Mouse (Mus musculus) left cerebral cortex, postnatal 4 days (tissue): ENCODE data around the gene Gipr. TPM values are rescaled to one million over a fixed set of nuclear protein-coding genes. Genes with fewer than 3 reads are reported as not detected.

Experiments
- DNase-seq: peaks from one replicate; pipeline ENCODE4 v3.0.0-alpha.2; 2022
- intact Hi-C: fragments of 180-260 bp; cut with DNase I; formaldehyde crosslinking; loops from one replicate; pipeline ENCODE4 v1.15.1; 2025
- total RNA-seq, 2 experiments: library from RNA; stranded (reverse); gene quantifications; 2 replicates each; pipeline ENCODE4 v1.2.3; 2021

Gipr gene
- total RNA-seq, 2 experiments from 2014 or later: 22.7 to 25.8 TPM

DNA sequence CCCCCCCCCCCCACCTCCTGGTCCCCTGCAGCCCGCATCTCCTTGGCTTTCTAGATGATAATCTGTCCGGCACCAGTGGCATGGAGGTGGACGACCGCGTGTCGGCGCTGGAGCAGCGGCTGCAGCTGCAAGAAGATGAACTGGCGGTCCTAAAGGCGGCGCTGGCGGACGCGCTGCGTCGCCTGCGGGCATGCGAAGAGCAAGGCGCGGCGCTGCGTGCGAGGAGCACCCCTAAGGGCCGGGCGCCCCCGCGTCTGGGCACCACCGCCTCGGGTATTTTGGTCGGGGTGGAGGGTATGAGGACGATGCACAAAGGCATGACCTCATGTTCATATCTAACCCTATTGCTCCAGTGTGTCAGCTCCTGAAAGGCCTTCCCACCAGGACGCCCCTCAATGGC, 13.2 kb upstream of the Gipr start:
- DNase-seq: peak; percentile 70
- intact Hi-C loops: no loop called here

GRCm38 (mm10) chr7:19178443-19179092, 12.6 kb upstream of the Gipr start:
- intact Hi-C loops: no loop called here
- DNase-seq: peak; percentile 75

GRCm38 (mm10) chr7:19178035-19178434, 12.1 kb upstream of the Gipr start:
- intact Hi-C loops: no loop called here
- no peak for DNase-seq

DNA sequence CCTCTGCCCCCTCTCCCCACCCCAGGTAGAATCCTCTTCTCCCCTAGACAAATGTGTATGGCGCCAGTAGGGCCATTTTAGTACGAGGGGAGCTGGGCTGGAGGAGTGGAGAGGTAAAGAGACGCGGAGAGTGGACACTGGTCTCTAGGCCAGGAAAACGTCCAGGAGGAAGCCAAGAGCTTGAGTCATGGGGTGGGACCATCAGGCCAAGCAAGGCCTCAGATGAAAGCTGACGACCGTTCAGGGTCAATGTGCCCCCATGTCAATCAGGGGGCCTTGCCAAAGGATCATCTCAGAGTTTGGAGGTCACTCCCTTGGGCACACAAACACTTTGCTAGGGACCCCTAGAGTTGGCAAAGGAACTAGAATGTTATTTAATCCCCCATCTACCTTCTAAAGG, 11.3 kb upstream of the Gipr start:
- intact Hi-C loops: no loop called here

DNA sequence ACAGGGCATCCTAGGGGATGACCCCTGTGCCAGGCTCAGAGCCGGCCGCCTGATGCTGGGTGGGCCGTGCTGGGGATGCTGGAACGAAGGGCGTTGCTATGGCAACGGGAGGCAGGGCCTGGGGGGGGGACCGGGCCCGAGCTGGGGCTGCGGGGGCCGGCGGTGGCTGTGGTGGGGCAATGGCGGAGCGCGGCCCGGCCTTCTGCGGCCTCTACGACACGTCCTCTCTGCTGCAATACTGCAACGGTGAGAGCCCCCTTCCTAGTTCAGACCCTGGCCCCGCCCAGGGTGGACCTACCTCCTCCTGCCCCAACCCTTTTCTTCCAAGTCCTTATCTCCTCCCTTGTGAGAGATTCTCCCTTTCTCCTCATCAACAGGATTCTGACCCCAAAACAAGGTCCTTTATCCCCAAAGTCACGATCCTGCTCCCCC, 10.6 kb upstream of the Gipr start:
- DNase-seq: no peak
- intact Hi-C loops: no loop called here

More for the DNA sequence above, 11.3 kb upstream of the Gipr start:
- DNase-seq: no peak

DNA sequence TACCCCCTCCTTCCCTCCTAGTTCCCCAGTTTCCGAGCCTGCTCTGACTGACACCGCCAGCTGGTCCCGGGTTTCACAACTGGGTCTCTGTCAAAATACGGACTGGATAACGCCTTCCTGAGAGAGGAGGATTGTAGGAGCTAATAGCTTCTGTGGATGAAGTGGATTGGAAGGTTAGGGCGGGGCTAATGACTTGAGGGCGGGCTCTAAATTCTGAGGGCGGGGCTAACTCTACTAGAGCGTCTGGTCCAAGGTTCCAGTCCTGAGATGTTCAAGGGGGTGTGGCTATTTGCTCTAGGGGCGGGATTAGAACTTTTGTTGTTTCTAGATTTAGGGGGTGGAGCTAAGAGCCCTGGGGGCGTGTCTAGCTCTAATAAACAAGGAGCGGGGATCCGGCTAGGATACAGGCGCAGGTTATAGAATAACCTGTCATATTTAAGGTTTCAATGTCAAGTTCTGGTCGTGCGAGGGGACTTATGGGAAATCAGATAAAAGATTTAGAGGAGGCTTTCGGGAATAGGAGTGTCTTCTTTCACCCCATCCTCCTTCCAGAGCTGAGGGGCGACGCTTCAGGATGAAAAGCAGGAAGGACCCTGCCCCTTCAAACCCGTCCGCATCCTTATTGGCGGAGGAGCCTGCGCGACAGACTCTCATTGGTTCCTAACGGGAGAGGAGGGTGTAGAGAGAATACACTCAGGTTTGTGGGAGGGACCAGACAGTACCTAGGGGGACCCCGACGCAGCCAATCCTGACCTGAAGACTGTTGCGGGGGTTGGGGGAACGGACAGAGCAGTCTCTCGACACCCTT, 10.0 kb upstream of the Gipr start, which contains the start of gene Eml2:
TSS of gene Eml2 (plus strand) at position 714 of the 808 bp plus-strand sequence.
- DNase-seq: peak; percentile 75
- intact Hi-C loops: no loop called here

DNA sequence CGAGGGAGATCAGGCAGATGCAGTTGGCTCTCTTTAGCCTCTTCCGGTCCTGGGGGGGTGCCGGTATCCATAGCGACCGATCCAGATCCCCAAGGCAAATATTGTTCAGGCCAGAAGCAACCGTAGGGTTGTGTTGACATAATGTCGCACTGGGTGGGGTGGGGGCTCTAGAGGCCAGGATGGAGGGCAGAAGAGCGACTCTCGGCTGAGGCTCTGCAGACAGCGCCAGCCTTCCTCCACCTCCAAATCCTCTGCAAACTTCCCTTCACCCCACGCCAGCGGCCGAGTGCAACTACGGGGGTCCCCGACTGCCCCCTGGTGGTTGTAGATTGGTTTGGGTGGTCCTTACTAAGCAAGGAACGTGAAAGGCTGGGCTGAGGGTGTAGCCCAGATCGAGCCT, 6.9 kb upstream of the Gipr start:
- DNase-seq: peak; percentile 93
- intact Hi-C loops: no loop called here

- intact Hi-C loops: no loop called here
- DNase-seq: no peak
These were observed 5.9 kb upstream of the Gipr start for GRCm38 (mm10) chr7:19171831-19172230.

DNA sequence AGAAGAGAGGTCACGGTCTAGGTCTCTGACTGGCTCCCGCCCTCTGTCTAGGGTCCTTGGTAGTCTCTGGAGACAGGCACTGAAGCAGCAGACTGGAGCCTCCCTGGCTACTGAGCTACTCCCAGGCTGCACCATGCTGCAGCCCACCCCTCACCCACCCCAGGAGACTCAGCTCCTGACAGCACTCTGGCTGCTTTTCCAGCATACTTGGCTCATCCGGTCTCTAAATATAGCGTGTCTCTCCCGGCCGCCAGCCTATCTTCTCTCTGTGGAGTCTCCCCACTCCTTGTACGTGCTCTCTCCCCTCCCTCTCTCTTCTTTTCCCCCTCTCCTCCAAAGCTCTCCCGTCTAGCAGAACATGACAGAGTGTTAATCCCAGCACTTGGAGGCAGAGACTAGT, 4.2 kb upstream of the Gipr start:
- intact Hi-C loops: no loop called here
- DNase-seq: no peak

GRCm38 (mm10) chr7:19169506-19169905, 3.6 kb upstream of the Gipr start:
- no peak for DNase-seq
- intact Hi-C loops: no loop called here

DNA sequence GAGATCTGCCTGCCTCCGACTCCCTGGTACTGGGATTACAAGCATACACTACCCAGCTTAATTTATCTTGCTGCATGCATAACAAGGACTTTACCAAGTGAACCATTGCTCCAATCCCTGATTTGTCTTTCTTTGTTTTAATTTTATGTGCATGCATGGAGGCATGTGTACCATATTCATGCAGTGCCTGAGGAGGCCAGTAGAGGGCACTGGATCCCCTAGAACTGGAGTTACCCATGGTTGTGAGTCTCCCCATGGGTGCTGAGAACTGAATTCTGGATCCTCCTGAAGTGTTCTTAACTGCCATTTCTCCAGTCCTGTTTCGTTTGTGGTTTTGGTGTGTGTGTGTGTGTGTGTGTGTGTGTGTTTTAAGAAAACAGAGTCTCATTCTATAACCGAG, 1.1 kb upstream of the Gipr start:
- intact Hi-C loops: no loop called here
- DNase-seq: no peak

GRCm38 (mm10) chr7:19164978-19165377, 949 bp downstream of the Gipr start:
- intact Hi-C loops: no loop called here
- DNase-seq: no peak

GRCm38 (mm10) chr7:19164189-19164588, 1.7 kb downstream of the Gipr start:
- intact Hi-C loops: no loop called here
- DNase-seq: no peak

DNA sequence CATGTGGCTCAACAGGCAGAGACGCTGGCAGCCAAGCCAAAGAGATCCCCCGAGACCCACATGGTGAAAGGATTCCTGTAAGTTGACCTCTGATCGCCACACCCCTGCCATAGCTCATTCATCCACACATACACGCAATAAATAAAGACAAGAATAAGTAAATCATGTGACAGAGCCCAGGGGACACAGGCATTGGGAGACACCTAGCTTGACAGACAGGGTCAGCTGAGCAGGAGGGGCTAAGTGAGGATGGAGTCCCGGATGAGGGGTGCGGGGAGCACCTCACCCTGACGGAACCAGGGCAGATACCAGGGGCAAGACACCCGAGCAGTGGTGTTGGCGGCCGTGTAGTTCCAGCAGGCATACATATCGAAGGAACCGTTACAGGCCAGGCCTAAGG, 2.2 kb downstream of the Gipr start:
- DNase-seq: no peak
- intact Hi-C loops: no loop called here

- intact Hi-C loops: no loop called here
- DNase-seq: no peak
These were observed 3.0 kb downstream of the Gipr start for GRCm38 (mm10) chr7:19162928-19163327.

DNA sequence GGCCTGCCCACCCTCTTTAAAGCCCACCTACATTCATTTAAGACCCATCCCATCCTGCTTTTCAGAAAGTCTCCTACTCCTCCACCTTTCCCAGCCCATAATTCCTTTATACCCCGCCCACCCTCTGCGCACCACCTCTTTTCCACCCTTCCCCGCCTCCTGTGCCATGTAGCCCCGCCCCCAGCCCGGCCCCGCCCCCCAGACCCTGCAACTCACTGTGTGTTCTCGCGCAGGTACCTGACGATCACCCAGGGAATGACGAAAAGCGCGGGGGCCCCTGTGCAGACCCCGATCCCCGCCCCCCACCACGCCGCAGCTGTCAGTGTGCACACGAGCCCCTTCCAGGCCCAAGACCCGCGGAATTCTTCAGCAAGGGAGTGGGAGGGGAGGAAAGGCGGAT, 5.8 kb downstream of the Gipr start:
- no peak for DNase-seq
- intact Hi-C loops: no loop called here

GRCm38 (mm10) chr7:19159411-19159810, 6.5 kb downstream of the Gipr start:
- intact Hi-C loops: no loop called here

DNA sequence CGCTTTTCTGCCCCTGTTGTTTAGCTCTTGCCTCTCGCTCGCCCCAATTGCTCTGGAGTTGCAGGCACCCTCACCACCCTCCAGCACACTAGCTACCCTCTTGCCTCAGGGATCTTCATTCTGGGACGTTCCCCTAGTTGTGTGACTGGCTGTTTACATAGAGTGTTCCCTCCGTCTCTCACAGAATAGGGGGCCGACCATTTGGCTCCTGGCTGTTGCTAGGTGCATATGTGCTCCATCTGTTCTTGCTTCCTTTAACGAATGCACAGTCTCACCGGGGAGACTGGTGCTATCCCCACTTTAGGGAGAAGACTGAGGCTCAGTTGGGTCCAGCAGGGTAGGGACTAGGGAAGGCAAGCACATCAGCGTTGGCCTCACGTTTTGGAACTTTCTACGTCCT, 7.3 kb downstream of the Gipr start:
- intact Hi-C loops: no loop called here
- no peak for DNase-seq

More at GRCm38 (mm10) chr7:19159411-19159810, 6.5 kb downstream of the Gipr start:
- no peak for DNase-seq

GRCm38 (mm10) chr7:19157160-19157800, 8.6 kb downstream of the Gipr start:
- peak; percentile 93 for DNase-seq
- intact Hi-C loops: no loop called here

DNA sequence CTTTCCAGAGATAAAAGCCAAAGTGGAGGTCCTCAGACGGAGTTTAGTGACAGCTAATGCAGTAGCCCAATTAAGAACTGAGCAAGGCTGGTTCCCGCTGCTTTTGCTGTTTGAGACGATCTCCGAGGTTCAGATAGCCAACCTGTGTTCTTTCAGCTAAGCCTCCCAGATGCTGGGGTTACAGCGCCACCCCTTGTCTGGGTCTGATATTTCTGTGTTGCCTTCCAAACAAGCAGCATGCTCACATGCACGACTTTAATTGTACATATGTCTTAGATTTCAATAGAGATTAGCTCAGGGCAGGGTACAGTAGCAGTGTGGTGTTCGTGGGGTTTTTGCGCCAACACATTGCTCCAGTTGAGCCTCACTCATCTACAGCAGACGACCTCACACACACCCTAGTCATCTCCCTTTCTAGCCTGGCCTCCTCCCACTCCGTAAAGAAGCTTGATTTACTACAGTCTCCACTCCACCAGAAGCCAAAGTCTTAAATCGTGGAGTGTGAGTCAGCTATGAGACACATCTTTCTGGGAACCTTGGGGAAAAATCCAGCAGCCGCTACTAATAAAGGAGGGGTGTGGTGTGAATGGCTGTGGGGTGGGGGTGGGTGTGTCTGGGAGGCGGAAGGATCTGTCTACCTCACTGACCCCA, 10.0 kb downstream of the Gipr start:
- intact Hi-C loops: no loop called here
- DNase-seq: no peak

DNA sequence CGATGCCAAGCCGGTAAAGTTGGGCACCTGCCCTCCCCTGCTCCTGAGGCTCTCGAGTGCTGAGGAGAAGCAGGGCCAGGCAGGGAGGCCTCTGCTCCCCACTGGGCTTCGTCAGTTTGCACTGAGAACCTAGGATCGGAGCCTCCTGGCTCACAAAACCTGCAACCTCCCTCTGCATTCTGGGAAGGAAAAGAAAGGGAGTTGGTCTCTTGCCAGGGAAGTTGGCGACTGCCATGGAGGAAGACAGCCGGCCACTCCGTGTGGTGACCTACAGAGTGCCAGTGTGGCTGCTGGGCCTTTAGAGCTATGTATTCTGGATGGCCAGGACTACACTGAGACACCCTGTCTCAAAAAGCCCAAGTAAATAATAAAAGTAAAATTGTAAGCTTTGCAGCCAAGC, 11.1 kb downstream of the Gipr start:
- intact Hi-C loops: no loop called here
- DNase-seq: no peak
